Mouse (Mus musculus): ENCODE data around the gene Slc9a3r2. TPM values are rescaled to one million over a fixed set of nuclear protein-coding genes. Genes with fewer than 3 reads are reported as not detected.

Gene Slc9a3r2
- total and polyA plus RNA-seq, 3 experiments: 100.0 to 125 (median 110) TPM

DNA sequence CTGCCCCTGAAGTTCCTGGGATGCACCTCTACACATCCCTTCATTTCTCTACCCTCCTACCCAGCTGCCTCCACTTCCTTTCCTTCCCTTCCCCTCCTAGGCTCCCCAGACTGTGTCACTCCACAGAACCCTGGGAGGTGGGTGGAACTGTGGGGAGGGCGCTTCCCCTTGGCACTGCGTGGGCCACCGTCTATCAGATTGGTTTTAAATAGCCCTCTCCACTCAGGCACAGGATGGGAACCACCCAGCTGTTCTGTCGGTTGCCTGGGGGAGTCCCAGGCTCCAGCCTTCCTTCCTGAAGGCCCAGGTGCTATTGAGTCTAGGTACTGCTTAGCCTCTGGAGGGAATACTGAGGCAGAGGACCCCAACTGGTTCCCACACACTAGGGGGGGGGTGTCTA, 15.1 kb downstream of the Slc9a3r2 start:
- H3K79me2 ChIP-seq (replicated peaks; ENCODE audit: control insufficient read depth, insufficient read depth, low read length): no peaks in the 10 kb centered on the region
- H3K27ac ChIP-seq: peak overlapping the region; percentile 98
- peaks cover 9% of the 10 kb centered on the region for H3K36me3 ChIP-seq (ENCODE audit: control insufficient read depth, insufficient read depth, low read length)
- no peak overlapping the region for H3K9ac ChIP-seq (ENCODE audit: low read depth, low read length)
- intact Hi-C loops (cut with DNase I): no loop called here
- H3K4me3 ChIP-seq: no peak overlapping the region
- DNase-seq: peak; percentile 55 to 63
- peaks cover 37% of the 10 kb centered on the region for H3K4me1 ChIP-seq (ENCODE audit: control insufficient read depth, insufficient read depth, low read length)
- TF ChIP-seq CTCF (IDR thresholded peaks at IDR 0.05): no peak
- TF ChIP-seq EP300 (IDR thresholded peaks at IDR 0.05; ENCODE audit: insufficient read depth, low read depth, low read length): peak; percentile 56; the same call in 1 of the 2 replicates
- TF ChIP-seq POLR2A (IDR thresholded peaks at IDR 0.05; ENCODE audit: insufficient read depth, low read depth, low read length): peak; percentile 60; the same call in 1 of the 2 replicates
- WGBS: 34% methylated on average over 4 of the region's 4 CpGs
- H3K27me3 ChIP-seq (ENCODE audit: control insufficient read depth, insufficient read depth, low read length): no peaks in the 10 kb centered on the region

DNA sequence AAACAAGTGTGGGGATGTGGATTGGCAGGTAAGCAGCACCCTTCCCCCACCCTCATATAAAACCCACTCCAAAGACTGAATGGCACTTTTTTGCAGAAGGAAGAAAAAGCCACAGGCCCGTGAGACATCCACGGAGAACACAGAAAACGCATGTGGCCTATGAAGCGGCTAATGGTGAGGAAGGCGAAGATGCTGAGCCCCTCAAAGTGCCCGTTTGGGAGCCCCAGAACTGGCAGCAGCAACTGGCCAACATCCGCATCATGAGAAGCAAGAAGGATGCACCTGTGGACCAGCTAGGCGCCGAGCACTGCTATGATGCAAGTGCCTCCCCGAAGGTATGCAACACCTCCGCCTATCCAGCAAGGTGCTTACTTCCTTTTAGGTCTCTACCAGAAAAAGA, 16.3 kb downstream of the Slc9a3r2 start:
- 95% methylated on average over 11 of the region's 11 CpGs for WGBS
- H3K27me3 ChIP-seq (ENCODE audit: control insufficient read depth, insufficient read depth, low read length): no peaks in the 10 kb centered on the region
- no peaks in the 10 kb centered on the region for H3K79me2 ChIP-seq (replicated peaks; ENCODE audit: control insufficient read depth, insufficient read depth, low read length)
- 0 out of 2 replicates have a peak overlapping the region, but pooled peaks have one; percentile 10 for H3K9ac ChIP-seq (ENCODE audit: low read depth, low read length)
- peaks cover 29% of the 10 kb centered on the region for H3K4me1 ChIP-seq (ENCODE audit: control insufficient read depth, insufficient read depth, low read length)
- intact Hi-C loops (cut with DNase I): no loop called here
- no peaks in the 10 kb centered on the region for H3K36me3 ChIP-seq (ENCODE audit: control insufficient read depth, insufficient read depth, low read length)
- TF ChIP-seq EP300 (IDR thresholded peaks at IDR 0.05; ENCODE audit: insufficient read depth, low read depth, low read length) (no peak), POLR2A (IDR thresholded peaks at IDR 0.05; ENCODE audit: insufficient read depth, low read depth, low read length) (no peak), CTCF (IDR thresholded peaks at IDR 0.05) (no peak)
- no peak overlapping the region for H3K4me3 ChIP-seq
- H3K27ac ChIP-seq: peak overlapping the region; percentile 98
- DNase-seq: no peak

DNA sequence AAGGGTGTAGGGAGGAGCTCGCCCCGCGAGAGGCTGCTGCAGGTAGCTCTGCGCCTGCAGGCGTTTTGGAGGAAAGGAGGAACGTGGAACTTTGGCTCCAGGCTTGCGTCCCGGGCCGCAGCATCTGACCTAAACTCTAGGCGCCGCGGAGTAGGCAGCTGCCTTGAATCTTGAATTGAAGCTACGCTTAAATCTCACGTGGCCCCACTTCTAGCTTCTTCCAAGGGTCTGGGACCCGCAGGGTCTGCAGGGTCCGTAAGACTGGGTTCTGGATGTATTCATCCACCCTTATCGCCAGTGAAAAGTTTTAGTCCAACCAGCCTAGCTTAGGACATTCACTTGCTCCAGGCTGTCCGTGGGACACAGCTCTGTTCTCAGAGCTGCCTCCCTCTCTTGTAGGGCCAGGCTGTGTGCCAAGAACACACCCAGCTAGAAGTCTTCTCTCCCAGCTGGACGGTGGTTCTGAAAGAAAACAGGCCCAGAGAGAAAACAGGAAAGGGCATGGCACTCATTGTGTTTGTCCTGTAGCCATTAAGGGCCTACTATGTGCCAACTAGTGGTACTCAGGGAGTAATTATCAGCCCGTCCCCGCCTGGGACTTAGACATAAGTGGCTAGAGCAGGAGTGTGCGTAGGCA, 17.2 kb downstream of the Slc9a3r2 start:
- peak overlapping the region; percentile 81 for H3K9ac ChIP-seq (ENCODE audit: low read depth, low read length)
- intact Hi-C loops (cut with DNase I): loop anchor here (1.0 kb wide), 1 partner anchor 17 kb away; the partner anchor contains the start of gene Slc9a3r2

DNA sequence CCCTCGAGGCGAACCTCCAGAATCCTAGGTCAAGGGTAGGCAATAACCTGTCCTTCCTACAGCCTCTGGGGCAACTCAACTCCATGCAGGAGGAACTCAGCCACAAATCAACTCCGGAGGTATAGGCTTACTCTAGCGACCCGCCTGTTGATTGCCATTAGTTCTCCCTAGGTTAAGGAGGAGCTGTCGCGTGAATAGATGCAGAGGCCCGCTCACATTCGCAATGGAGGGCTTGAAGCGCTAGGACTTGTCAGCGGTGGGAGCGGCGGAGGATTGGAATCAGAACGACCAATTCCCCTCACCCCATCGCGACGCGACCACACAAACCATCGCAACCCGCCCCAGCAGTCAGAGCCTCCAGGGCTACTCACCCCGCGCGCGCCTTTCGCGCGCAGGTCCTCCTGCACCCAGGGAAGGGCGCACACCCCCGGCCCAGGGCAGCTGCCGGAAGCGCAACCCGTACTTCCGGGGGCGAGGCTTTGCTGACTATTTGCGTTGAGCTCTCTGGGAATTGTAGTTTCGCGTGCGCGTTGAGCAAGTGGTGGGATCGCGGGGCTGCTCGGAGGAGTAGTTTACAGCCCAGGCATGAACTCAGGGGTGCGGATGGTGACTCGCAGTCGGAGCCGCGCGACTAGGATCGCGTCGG, 17.8 kb downstream of the Slc9a3r2 start, which contains the start of the genes Tsc2 and Nthl1:
Tsc2 (minus strand) TSS at position 464 of the 646 bp plus-strand sequence.
Nthl1 (plus strand) TSS at position 514 of the 646 bp plus-strand sequence.
- H3K4me1 ChIP-seq (ENCODE audit: control insufficient read depth, insufficient read depth, low read length): peaks cover 26% of the 10 kb centered on the region
- H3K27me3 ChIP-seq (ENCODE audit: control insufficient read depth, insufficient read depth, low read length): no peaks in the 10 kb centered on the region
- no peaks in the 10 kb centered on the region for H3K79me2 ChIP-seq (replicated peaks; ENCODE audit: control insufficient read depth, insufficient read depth, low read length)
- intact Hi-C loops (cut with DNase I): loop anchor here (1.0 kb wide), 1 partner anchor 18 kb away; the partner anchor contains the start of gene Slc9a3r2
- DNase-seq: peak; percentile 88 to 89
- H3K9ac ChIP-seq (ENCODE audit: low read depth, low read length): peak within 1 kb of the TSS; percentile 81
- peak within 1 kb of the TSS; percentile 73 for H3K4me3 ChIP-seq
- H3K27ac ChIP-seq: peak within 1 kb of the TSS; percentile 98
- 1% methylated on average over 51 of the region's 51 CpGs for WGBS
- no peaks in the 10 kb centered on the region for H3K36me3 ChIP-seq (ENCODE audit: control insufficient read depth, insufficient read depth, low read length)
- 0 out of 2 replicates have a peak, but pooled peaks have one; percentile 16 for TF ChIP-seq EP300 (IDR thresholded peaks at IDR 0.05; ENCODE audit: insufficient read depth, low read depth, low read length)
- TF ChIP-seq POLR2A (IDR thresholded peaks at IDR 0.05; ENCODE audit: insufficient read depth, low read depth, low read length): peak; percentile 87
- no peak for TF ChIP-seq CTCF (IDR thresholded peaks at IDR 0.05)

More for the DNA sequence above, 17.2 kb downstream of the Slc9a3r2 start:
- DNase-seq: peak; percentile 80 to 85
- peaks cover 26% of the 10 kb centered on the region for H3K4me1 ChIP-seq (ENCODE audit: control insufficient read depth, insufficient read depth, low read length)
- no peaks in the 10 kb centered on the region for H3K27me3 ChIP-seq (ENCODE audit: control insufficient read depth, insufficient read depth, low read length)
- H3K79me2 ChIP-seq (replicated peaks; ENCODE audit: control insufficient read depth, insufficient read depth, low read length): no peaks in the 10 kb centered on the region
- H3K4me3 ChIP-seq: peak overlapping the region; percentile 73
- peak overlapping the region; percentile 98 for H3K27ac ChIP-seq
- TF ChIP-seq CTCF (IDR thresholded peaks at IDR 0.05): no peak
- TF ChIP-seq POLR2A (IDR thresholded peaks at IDR 0.05; ENCODE audit: insufficient read depth, low read depth, low read length): peak; percentile 83
- peak; percentile 87 for TF ChIP-seq EP300 (IDR thresholded peaks at IDR 0.05; ENCODE audit: insufficient read depth, low read depth, low read length)
- no peaks in the 10 kb centered on the region for H3K36me3 ChIP-seq (ENCODE audit: control insufficient read depth, insufficient read depth, low read length)
- 4% methylated on average over 22 of the region's 22 CpGs for WGBS

DNA sequence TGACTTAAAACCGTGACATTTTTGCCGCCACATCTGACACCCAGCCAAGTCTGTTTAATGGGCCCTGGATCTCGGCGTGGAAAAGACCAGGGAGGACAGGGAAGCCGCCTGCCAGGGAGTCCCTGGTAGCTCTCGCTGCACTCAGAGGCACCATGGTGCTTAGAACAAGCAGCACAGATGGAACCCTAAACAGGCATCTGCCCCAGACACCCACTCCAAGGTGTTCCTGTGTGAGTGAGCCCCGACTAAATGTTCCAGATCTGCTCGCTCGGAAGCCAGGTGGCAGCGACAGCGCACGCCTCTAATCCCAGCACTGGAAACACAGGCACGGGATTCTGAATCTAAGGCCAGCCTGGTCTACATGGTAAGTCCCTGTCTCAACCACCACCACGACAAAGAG, 20.1 kb downstream of the Slc9a3r2 start:
- TF ChIP-seq EP300 (IDR thresholded peaks at IDR 0.05; ENCODE audit: insufficient read depth, low read depth, low read length) (no peak), POLR2A (IDR thresholded peaks at IDR 0.05; ENCODE audit: insufficient read depth, low read depth, low read length) (no peak), CTCF (IDR thresholded peaks at IDR 0.05) (no peak)
- Histone ChIP-seq H3K79me2 (replicated peaks; ENCODE audit: control insufficient read depth, insufficient read depth, low read length) (no peaks in the 10 kb centered on the region), H3K27me3 (ENCODE audit: control insufficient read depth, insufficient read depth, low read length) (no peaks in the 10 kb centered on the region), H3K36me3 (ENCODE audit: control insufficient read depth, insufficient read depth, low read length) (no peaks in the 10 kb centered on the region), H3K27ac (no peak overlapping the region), H3K4me3 (no peak overlapping the region), H3K9ac (ENCODE audit: low read depth, low read length) (no peak overlapping the region), H3K4me1 (ENCODE audit: control insufficient read depth, insufficient read depth, low read length) (peaks cover 18% of the 10 kb centered on the region)
- no peak for DNase-seq
- intact Hi-C loops (cut with DNase I): no loop called here
- WGBS: 84% methylated on average over 14 of the region's 14 CpGs

Data from heart, adult 2 months (tissue).